Mouse (Mus musculus) brain, embryonic 14.5 days (tissue): ENCODE results near the gene Cldn11.

Experiments
- CTCF ChIP-seq: fragments of 200-500 bp; IDR thresholded peaks from 2 replicates; pipeline ENCODE4 v1.5.1; 2012; ENCODE audit warnings: inconsistent platforms, mild to moderate bottlenecking, moderate library complexity, borderline replicate concordance; ENCODE audit not compliant: insufficient read depth, insufficient read length; ENCODE audit errors: extremely low read depth
- POLR2A ChIP-seq: fragments of 200-500 bp; IDR thresholded peaks from 2 replicates; pipeline ENCODE4 v1.6.1; 2012; ENCODE audit warnings: mild to moderate bottlenecking, inconsistent platforms, borderline replicate concordance; ENCODE audit not compliant: poor library complexity, insufficient read depth, insufficient read length, severe bottlenecking; ENCODE audit errors: extremely low read depth

GRCm38 (mm10) chr3:31123098-31123497 is 26.6 kb upstream of the Cldn11 start:
- TF ChIP-seq CTCF, result no peak
- no peak for TF ChIP-seq POLR2A
